ENCODE assay signal across 22 mouse cellular contexts in genomic region chr7:48917988-48918387, GRCm38 (mm10). TPM values are rescaled to one million over a fixed set of nuclear protein-coding genes. Genes with fewer than 3 reads are reported as not detected.
DNase-seq lines count a peak whose midpoint lies in the region; ATAC-seq and TF ChIP-seq lines count a peak whose summit lies in the region.
"Had no signal": no experiment of that assay in that cellular context is flagged by ENCODE, and none has a peak within 500 bp of the region (broad histone marks: within the 10 kb centered on the region; RNA-seq: fewer than 3 reads in every experiment).

No protein-coding gene starts in this region.

- H3K27ac ChIP-seq in heart, embryonic 10.5 days, result peak overlapping the region; percentile 52; the same call in 1 of the 2 replicates
- H3K27ac ChIP-seq in kidney, embryonic 14.5 days (ENCODE audit: low read depth, low read length), result no peak overlapping the region
- peak overlapping the region; percentile 69 for H3K27ac ChIP-seq in midbrain, embryonic 10.5 days (replicated peaks)
- no peak overlapping the region for H3K27ac ChIP-seq in midbrain, embryonic 16.5 days (ENCODE audit: low read length)
- H3K27ac ChIP-seq in stomach, postnatal 0 days (replicated peaks), result no peak overlapping the region
- H3K27ac ChIP-seq: forebrain, embryonic 12.5 days; gastrocnemius, adult 2 months; liver, embryonic 13.5 days; macrophage; neural tube, embryonic 15.5 days had no signal

- no peaks in the 10 kb centered on the region for H3K27me3 ChIP-seq in heart, embryonic 10.5 days (ENCODE audit: insufficient read depth, poor library complexity, severe bottlenecking)
- no peaks in the 10 kb centered on the region for H3K27me3 ChIP-seq in kidney, embryonic 14.5 days (ENCODE audit: control insufficient read depth, insufficient read depth, low read length)
- peaks cover 66% of the 10 kb centered on the region for H3K27me3 ChIP-seq in midbrain, embryonic 10.5 days (ENCODE audit: low read depth, poor library complexity, severe bottlenecking)
- H3K27me3 ChIP-seq in midbrain, embryonic 16.5 days (ENCODE audit: control insufficient read depth, insufficient read depth, low read depth, low read length), result no peaks in the 10 kb centered on the region
- no peaks in the 10 kb centered on the region for H3K27me3 ChIP-seq in myocyte (ENCODE audit: control insufficient read depth, insufficient read depth, insufficient read length)
- H3K27me3 ChIP-seq in stomach, postnatal 0 days (ENCODE audit: control insufficient read depth, insufficient read depth, low read length), result no peaks in the 10 kb centered on the region

- no peaks in the 10 kb centered on the region for H3K79me2 ChIP-seq in myocyte (ENCODE audit: control insufficient read depth, insufficient read depth)

- intact Hi-C loops in heart, postnatal 10 days (cut with DNase I), result no loop called here

- no peaks in the 10 kb centered on the region for H3K36me3 ChIP-seq in heart, embryonic 10.5 days
- no peaks in the 10 kb centered on the region for H3K36me3 ChIP-seq in kidney, embryonic 14.5 days (ENCODE audit: control insufficient read depth, insufficient read depth, low read length)
- no peaks in the 10 kb centered on the region for H3K36me3 ChIP-seq in midbrain, embryonic 10.5 days
- no peaks in the 10 kb centered on the region for H3K36me3 ChIP-seq in midbrain, embryonic 16.5 days (ENCODE audit: control insufficient read depth, insufficient read depth, low read length)
- no peaks in the 10 kb centered on the region for H3K36me3 ChIP-seq in myocyte (ENCODE audit: control insufficient read depth, insufficient read depth)
- H3K36me3 ChIP-seq in stomach, postnatal 0 days (ENCODE audit: control insufficient read depth, insufficient read depth, low read length), result no peaks in the 10 kb centered on the region
- H3K36me3 ChIP-seq: forebrain, embryonic 12.5 days; liver, embryonic 13.5 days; neural tube, embryonic 15.5 days had no signal

- H3K9me3 ChIP-seq in heart, embryonic 10.5 days, result no peaks in the 10 kb centered on the region
- H3K9me3 ChIP-seq in kidney, embryonic 14.5 days (ENCODE audit: control insufficient read depth, low read length), result no peaks in the 10 kb centered on the region
- no peaks in the 10 kb centered on the region for H3K9me3 ChIP-seq in midbrain, embryonic 10.5 days (replicated peaks)
- H3K9me3 ChIP-seq in midbrain, embryonic 16.5 days (replicated peaks; ENCODE audit: control insufficient read depth, low read length, poor library complexity, severe bottlenecking), result no peaks in the 10 kb centered on the region
- no peaks in the 10 kb centered on the region for H3K9me3 ChIP-seq in stomach, postnatal 0 days (ENCODE audit: control insufficient read depth, low read length)
- H3K9me3 ChIP-seq: forebrain, embryonic 12.5 days; liver, embryonic 13.5 days; neural tube, embryonic 15.5 days had no signal

- no peak overlapping the region for H3ac ChIP-seq in myocyte (ENCODE audit: control insufficient read depth, insufficient read length)

- peaks cover 29% of the 10 kb centered on the region; the same call in 1 of the 2 replicates for H3K4me1 ChIP-seq in heart, embryonic 10.5 days
- H3K4me1 ChIP-seq in kidney, embryonic 14.5 days (ENCODE audit: control insufficient read depth, insufficient read depth, low read length), result peaks cover 9% of the 10 kb centered on the region
- H3K4me1 ChIP-seq in midbrain, embryonic 10.5 days, result peaks cover 53% of the 10 kb centered on the region
- peaks cover 25% of the 10 kb centered on the region for H3K4me1 ChIP-seq in midbrain, embryonic 16.5 days (ENCODE audit: control insufficient read depth, insufficient read depth, low read length)
- H3K4me1 ChIP-seq in stomach, postnatal 0 days (replicated peaks; ENCODE audit: control insufficient read depth, insufficient read depth), result no peaks in the 10 kb centered on the region
- H3K4me1 ChIP-seq: liver, embryonic 13.5 days had no signal

- TF ChIP-seq POLR2A in myocyte (IDR thresholded peaks at IDR 0.05; ENCODE audit: insufficient read length, low read depth), result no peak

- H3K9ac ChIP-seq in kidney, embryonic 14.5 days (ENCODE audit: low read depth, low read length), result no peak overlapping the region
- H3K9ac ChIP-seq in midbrain, embryonic 16.5 days (ENCODE audit: low read depth, low read length), result no peak overlapping the region
- H3K9ac ChIP-seq in stomach, postnatal 0 days (ENCODE audit: low read length), result no peak overlapping the region
- H3K9ac ChIP-seq: forebrain, embryonic 12.5 days; liver, embryonic 13.5 days; neural tube, embryonic 15.5 days had no signal

- no peak for TF ChIP-seq EP300 in stomach, postnatal 0 days (optimal IDR thresholded peaks at IDR 0.05)

- H3K4me2 ChIP-seq in kidney, embryonic 14.5 days (replicated peaks; ENCODE audit: low read depth, low read length), result no peak overlapping the region
- no peak overlapping the region for H3K4me2 ChIP-seq in midbrain, embryonic 16.5 days (ENCODE audit: low read length)
- H3K4me2 ChIP-seq in myocyte (ENCODE audit: low read depth), result peak overlapping the region; percentile 72
- H3K4me2 ChIP-seq in stomach, postnatal 0 days (replicated peaks; ENCODE audit: low read depth), result no peak overlapping the region
- H3K4me2 ChIP-seq: forebrain, embryonic 12.5 days; liver, embryonic 13.5 days; neural tube, embryonic 15.5 days had no signal

- WGBS in heart, embryonic 10.5 days, result 24% methylated on average over 5 of the region's 5 CpGs
- WGBS in kidney, embryonic 14.5 days, result 22% methylated on average over 5 of the region's 5 CpGs
- WGBS in midbrain, embryonic 10.5 days, result 6% methylated on average over 5 of the region's 5 CpGs
- 27% methylated on average over 5 of the region's 5 CpGs for WGBS in midbrain, embryonic 16.5 days
- 20% methylated on average over 4 of the region's 5 CpGs for WGBS in stomach, postnatal 0 days

- 0 out of 2 replicates have a peak, but pooled peaks have one; percentile 7 for ATAC-seq in kidney, embryonic 14.5 days (ENCODE audit: low FRiP score, low TSS enrichment)
- ATAC-seq in midbrain, embryonic 16.5 days, result no peak
- ATAC-seq in stomach, postnatal 0 days (ENCODE audit: low FRiP score, low TSS enrichment), result no peak
- ATAC-seq: CD4-positive, CD25-positive, alpha-beta regulatory T cell, adult 4 months; intestine, postnatal 0 days had no signal

- no peak overlapping the region for H3K4me3 ChIP-seq in heart, embryonic 10.5 days
- H3K4me3 ChIP-seq in kidney, embryonic 14.5 days (ENCODE audit: low read length), result no peak overlapping the region
- H3K4me3 ChIP-seq in midbrain, embryonic 10.5 days, result peak overlapping the region; percentile 16
- no peak overlapping the region for H3K4me3 ChIP-seq in midbrain, embryonic 16.5 days (ENCODE audit: low read depth, low read length)
- peak overlapping the region; percentile 6 for H3K4me3 ChIP-seq in myocyte
- no peak overlapping the region for H3K4me3 ChIP-seq in stomach, postnatal 0 days (ENCODE audit: low read depth, low read length)
- H3K4me3 ChIP-seq: forebrain, embryonic 12.5 days; gastrocnemius, adult 2 months; liver, embryonic 13.5 days; neural tube, embryonic 15.5 days had no signal

- no peak for TF ChIP-seq CTCF in stomach, postnatal 0 days (IDR thresholded peaks at IDR 0.05; ENCODE audit: low read depth)

- no peak for DNase-seq in heart, embryonic 10.5 days (ENCODE audit: low spot score)
- DNase-seq in heart, postnatal 10 days, result no peak
- DNase-seq in kidney, postnatal 10 days, result no peak
- DNase-seq in midbrain, embryonic 10.5 days (ENCODE audit: low spot score), result peak; percentile 32
- no peak for DNase-seq in stomach, postnatal 0 days (ENCODE audit: low spot score)
- DNase-seq: adrenal gland, postnatal 10 days; cerebellum, adult 18-20 months; cerebellum, postnatal 14 days; gastrocnemius, adult 2 months; kidney, postnatal 4 days; layer of hippocampus, adult 9-11 months; liver, embryonic 13.5 days; lung, adult 2 months; thymus, postnatal 14 days had no signal

TF ChIP-seq in myocyte, 11 proteins besides CTCF, POLR2A, EP300 and RAD21:
- TF ChIP-seq CEBPB (IDR thresholded peaks at IDR 0.05; ENCODE audit: insufficient read depth, poor library complexity, severe bottlenecking) (no peak), SRF (IDR thresholded peaks at IDR 0.05; ENCODE audit: control insufficient read depth, insufficient read length, low read depth) (no peak), TCF3 (IDR thresholded peaks at IDR 0.05; ENCODE audit: insufficient read length, low read depth) (no peak), TCF12 (IDR thresholded peaks at IDR 0.05; ENCODE audit: insufficient read depth, poor library complexity, severe bottlenecking) (no peak), REST (IDR thresholded peaks at IDR 0.05; ENCODE audit: insufficient read depth, insufficient read length) (no peak), MAX (IDR thresholded peaks at IDR 0.05; ENCODE audit: low read depth) (no peak), POLR2AphosphoS2 (IDR thresholded peaks at IDR 0.05; ENCODE audit: insufficient read length, low read depth) (no peak), MYOG (IDR thresholded peaks at IDR 0.05; ENCODE audit: control insufficient read depth in 1 of 3, insufficient read depth in 1 of 3, insufficient read length in 2 of 3, low read depth in 2 of 3) (no peak), USF1 (IDR thresholded peaks at IDR 0.05; ENCODE audit: low read depth) (no peak), E2F4 (IDR thresholded peaks at IDR 0.05; ENCODE audit: insufficient read depth) (no peak), MYOD1 (IDR thresholded peaks at IDR 0.05; ENCODE audit: control insufficient read depth in 1 of 3, insufficient read length in 2 of 3, low read depth in 2 of 3) (no peak)

RNA-seq across cellular contexts. Expression of gene Nav2, which starts 9.5 kb away (rescaled TPM):
- 23.3 and 27.7 TPM in 2 replicates for polyA plus RNA-seq in heart, embryonic 10.5 days (2016; fragmentation: Nextera tagmentation; extraction: Ambion mirVana)
- 10 to 100 TPM; 79.7 to 82.1 TPM for total RNA-seq in heart, postnatal 10 days (2021)
- 39.8 and 49.2 TPM in 2 replicates for polyA plus RNA-seq in kidney, embryonic 14.5 days (2014; fragmentation: Nextera tagmentation; extraction: Ambion mirVana)
- polyA plus RNA-seq in midbrain, embryonic 10.5 days (2016; fragmentation: Nextera tagmentation; extraction: Ambion mirVana), result 13.7 and 19.4 TPM in 2 replicates
- polyA plus RNA-seq in midbrain, embryonic 16.5 days (2015; fragmentation: Nextera tagmentation; extraction: Ambion mirVana), result 21.5 and 23.6 TPM in 2 replicates
- polyA plus RNA-seq in myocyte (2012; fragmentation: generic; extraction: Trizol), result 21.9 TPM
- polyA plus RNA-seq in stomach, postnatal 0 days (2015; fragmentation: Nextera tagmentation; extraction: Ambion mirVana), result 6.0 TPM in 2 replicates

RNA-seq across cellular contexts. Expression of gene E2f8, which starts 36.6 kb away (rescaled TPM):
- 21.9 and 25.4 TPM in 2 replicates for polyA plus RNA-seq in heart, embryonic 10.5 days (2016; fragmentation: Nextera tagmentation; extraction: Ambion mirVana)
- total RNA-seq in heart, postnatal 10 days (2021), result 1 to 10 TPM; 4.7 to 4.8 TPM
- polyA plus RNA-seq in kidney, embryonic 14.5 days (2014; fragmentation: Nextera tagmentation; extraction: Ambion mirVana), result 16.2 and 25.4 TPM in 2 replicates
- 17.1 and 18.8 TPM in 2 replicates for polyA plus RNA-seq in midbrain, embryonic 10.5 days (2016; fragmentation: Nextera tagmentation; extraction: Ambion mirVana)
- 1.5 and 1.7 TPM in 2 replicates for polyA plus RNA-seq in midbrain, embryonic 16.5 days (2015; fragmentation: Nextera tagmentation; extraction: Ambion mirVana)
- 19.7 TPM for polyA plus RNA-seq in myocyte (2012; fragmentation: generic; extraction: Trizol)
- polyA plus RNA-seq in stomach, postnatal 0 days (2015; fragmentation: Nextera tagmentation; extraction: Ambion mirVana), result 4.5 and 5.0 TPM in 2 replicates
- total RNA-seq: gastrocnemius, adult 2 months had no signal

Comparison
In these comparisons a context has a peak if more than half of its experiments do, and no peak if none do; other contexts are left out.
1. H3K27ac ChIP-seq: peak in heart, embryonic 10.5 days (single experiment) and midbrain, embryonic 10.5 days (single experiment); none in kidney, embryonic 14.5 days (single experiment), midbrain, embryonic 16.5 days (single experiment) and stomach, postnatal 0 days (single experiment).
2. H3K4me3 ChIP-seq: peak in midbrain, embryonic 10.5 days (single experiment) and myocyte (single experiment); none in heart, embryonic 10.5 days (single experiment), kidney, embryonic 14.5 days (single experiment), midbrain, embryonic 16.5 days (single experiment) and stomach, postnatal 0 days (single experiment).